ENCODE assay signal across 9 mouse cellular contexts in the genomic region with DNA sequence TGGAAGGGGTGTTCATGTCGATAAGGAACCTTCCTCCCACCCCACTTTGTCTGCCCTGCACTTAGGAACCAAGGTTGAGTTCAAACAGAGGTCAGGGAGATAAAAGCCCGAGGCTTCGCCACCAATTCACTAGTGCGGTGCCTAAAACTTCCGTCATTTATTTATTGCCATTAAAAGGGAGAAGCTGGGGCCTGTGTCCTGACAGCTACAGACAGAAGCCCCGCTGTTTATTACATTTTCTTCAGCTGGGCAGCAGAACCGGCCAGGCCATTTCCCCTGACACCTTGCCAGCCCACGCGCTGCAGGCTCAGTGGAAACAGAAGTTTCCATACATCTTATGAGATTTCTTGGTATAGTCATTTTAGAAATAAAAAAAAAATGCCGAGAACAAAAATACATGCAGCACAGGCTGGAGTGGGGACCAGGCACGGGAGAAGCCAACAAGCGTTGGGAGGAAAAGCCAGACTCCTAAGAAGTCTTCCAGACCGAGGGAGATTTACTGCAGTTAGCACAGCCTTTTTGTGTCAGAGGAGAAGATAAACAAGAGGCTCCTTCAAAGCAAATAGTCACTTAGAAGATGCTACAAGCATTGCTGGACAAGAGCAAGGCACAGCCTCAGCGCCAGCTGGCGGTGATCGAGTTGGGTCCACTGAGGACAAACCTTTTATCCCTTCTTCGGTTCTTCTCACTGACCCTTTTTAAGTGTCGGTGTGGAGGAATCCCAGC.
DNase-seq lines count a peak whose midpoint lies in the region; ATAC-seq lines count a peak whose summit lies in the region.
"Had no signal": no experiment of that assay in that cellular context is flagged by ENCODE, and none has a peak within 500 bp of the region (broad histone marks: within the 10 kb centered on the region; RNA-seq: fewer than 3 reads in every experiment).

No protein-coding gene starts in this region.

- H3K9me3 ChIP-seq in forebrain, embryonic 10.5 days = no peaks in the 10 kb centered on the region
- H3K9me3 ChIP-seq in forebrain, embryonic 13.5 days (replicated peaks) = no peaks in the 10 kb centered on the region
- no peaks in the 10 kb centered on the region for H3K9me3 ChIP-seq in lung, embryonic 15.5 days
- no peaks in the 10 kb centered on the region for H3K9me3 ChIP-seq in stomach, embryonic 14.5 days (ENCODE audit: control insufficient read depth, low read depth, low read length)

- DNase-seq in forebrain, embryonic 10.5 days (ENCODE audit: extremely low spot score, low spot score) = no peak
- peak; percentile 59 to 63 for DNase-seq in cerebellum, postnatal 10 days
- DNase-seq in gastrocnemius, postnatal 4 days (ENCODE audit: low spot score in 2 of 2) = peak; percentile 17 to 39
- peak; percentile 38 for DNase-seq in kidney, adult 18-20 months
- DNase-seq in thymus, postnatal 14 days = no peak

- H3K4me3 ChIP-seq in forebrain, embryonic 10.5 days = no peak overlapping the region
- no peak overlapping the region for H3K4me3 ChIP-seq in forebrain, embryonic 13.5 days
- 0 out of 2 replicates have a peak overlapping the region, but pooled peaks have one; percentile 1 for H3K4me3 ChIP-seq in lung, embryonic 15.5 days
- H3K4me3 ChIP-seq in stomach, embryonic 14.5 days (ENCODE audit: low read depth, low read length) = no peak overlapping the region
- H3K4me3 ChIP-seq: myocyte had no signal

- no peaks in the 10 kb centered on the region for H3K36me3 ChIP-seq in forebrain, embryonic 10.5 days (replicated peaks)
- H3K36me3 ChIP-seq in forebrain, embryonic 13.5 days (ENCODE audit: poor library complexity, severe bottlenecking) = no peaks in the 10 kb centered on the region
- H3K36me3 ChIP-seq in lung, embryonic 15.5 days = no peaks in the 10 kb centered on the region
- H3K36me3 ChIP-seq in stomach, embryonic 14.5 days (ENCODE audit: control insufficient read depth, insufficient read depth, low read length) = no peaks in the 10 kb centered on the region

- H3K27me3 ChIP-seq in forebrain, embryonic 10.5 days (ENCODE audit: poor library complexity, severe bottlenecking) = no peaks in the 10 kb centered on the region
- no peaks in the 10 kb centered on the region for H3K27me3 ChIP-seq in forebrain, embryonic 13.5 days
- no peaks in the 10 kb centered on the region for H3K27me3 ChIP-seq in lung, embryonic 15.5 days
- H3K27me3 ChIP-seq in stomach, embryonic 14.5 days (ENCODE audit: control insufficient read depth, insufficient read depth, low read length) = no peaks in the 10 kb centered on the region

- H3K4me2 ChIP-seq in forebrain, embryonic 13.5 days = no peak overlapping the region
- peak overlapping the region; percentile 41 for H3K4me2 ChIP-seq in lung, embryonic 15.5 days
- peak overlapping the region; percentile 36 for H3K4me2 ChIP-seq in stomach, embryonic 14.5 days (replicated peaks; ENCODE audit: low read depth, low read length)

- no peak overlapping the region for H3K9ac ChIP-seq in forebrain, embryonic 13.5 days
- H3K9ac ChIP-seq in lung, embryonic 15.5 days = 0 out of 2 replicates have a peak overlapping the region, but pooled peaks have one; percentile 17
- no peak overlapping the region for H3K9ac ChIP-seq in stomach, embryonic 14.5 days (replicated peaks; ENCODE audit: low read depth, low read length)

- H3K4me1 ChIP-seq in forebrain, embryonic 10.5 days = peaks cover 14% of the 10 kb centered on the region
- no peaks in the 10 kb centered on the region for H3K4me1 ChIP-seq in forebrain, embryonic 13.5 days
- H3K4me1 ChIP-seq in lung, embryonic 15.5 days = peaks cover 36% of the 10 kb centered on the region
- peaks cover 23% of the 10 kb centered on the region for H3K4me1 ChIP-seq in stomach, embryonic 14.5 days (ENCODE audit: control insufficient read depth, insufficient read depth, low read length)

- peak overlapping the region; percentile 51; the same call in 1 of the 2 replicates for H3K27ac ChIP-seq in forebrain, embryonic 10.5 days
- no peak overlapping the region; the same call in 1 of the 2 replicates for H3K27ac ChIP-seq in forebrain, embryonic 13.5 days
- peak overlapping the region; percentile 90 for H3K27ac ChIP-seq in lung, embryonic 15.5 days
- H3K27ac ChIP-seq in stomach, embryonic 14.5 days (ENCODE audit: low read length) = peak overlapping the region; percentile 84

- whole genome bisulfite sequencing in forebrain, embryonic 10.5 days = 56% methylated on average over 18 of the region's 18 CpGs
- WGBS in forebrain, embryonic 13.5 days = 58% methylated on average over 18 of the region's 18 CpGs
- 6% methylated on average over 18 of the region's 18 CpGs for WGBS in lung, embryonic 15.5 days
- 6% methylated on average over 18 of the region's 18 CpGs for WGBS in stomach, embryonic 14.5 days

- no peak for ATAC-seq in forebrain, embryonic 13.5 days
- ATAC-seq in lung, embryonic 15.5 days (ENCODE audit: borderline replicate concordance, extremely low read depth, low FRiP score, low TSS enrichment) = peak; percentile 64
- no peak for ATAC-seq in stomach, embryonic 14.5 days (ENCODE audit: insufficient number of reproducible peaks, insufficient read depth, low FRiP score, low read depth)

Comparison
In these comparisons a context has a peak if more than half of its experiments do, and no peak if none do; other contexts are left out.
1. DNase-seq: peak in cerebellum, postnatal 10 days (2 of 2), gastrocnemius, postnatal 4 days (2 of 2) and kidney, adult 18-20 months (single experiment); none in forebrain, embryonic 10.5 days (single experiment) and thymus, postnatal 14 days (single experiment).